Mouse (Mus musculus) naive thymus-derived CD4-positive, alpha-beta T cell, adult 2 months (primary cell): ENCODE measurements around the gene Ltbp2.
A peak's percentile ranks its signal among the peaks of the same experiment; 100 is the strongest.

Experiments
- DNase-seq: peaks from one replicate; pipeline ENCODE4 v3.0.0-alpha.2; 2011; ENCODE audit warnings: low read depth

The Ltbp2 gene

DNA sequence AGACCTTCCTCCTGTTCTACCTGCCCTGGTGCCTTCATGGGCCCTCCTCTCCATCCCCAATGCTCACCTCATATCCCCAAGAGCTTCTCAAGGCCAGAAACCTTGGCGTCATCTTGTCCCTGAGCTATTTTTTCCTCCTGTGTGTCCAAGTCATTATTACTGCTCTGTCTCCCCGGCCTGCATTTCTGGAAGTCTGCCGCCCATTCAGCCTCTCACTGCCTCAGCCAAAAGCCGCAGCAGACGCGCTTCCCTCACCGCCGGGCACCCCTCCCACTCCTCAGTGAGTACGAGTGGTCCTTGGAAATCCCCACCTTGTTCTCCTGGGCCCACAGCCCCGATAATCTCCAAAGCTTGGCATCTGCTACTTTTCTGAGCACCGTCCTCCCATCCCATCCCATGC lies 3.8 kb upstream of the Ltbp2 start:
- no peak for DNase-seq

GRCm38 (mm10) chr12:84875761-84876480 lies 411 bp downstream of the Ltbp2 start:
- peak; percentile 9 for DNase-seq

DNA sequence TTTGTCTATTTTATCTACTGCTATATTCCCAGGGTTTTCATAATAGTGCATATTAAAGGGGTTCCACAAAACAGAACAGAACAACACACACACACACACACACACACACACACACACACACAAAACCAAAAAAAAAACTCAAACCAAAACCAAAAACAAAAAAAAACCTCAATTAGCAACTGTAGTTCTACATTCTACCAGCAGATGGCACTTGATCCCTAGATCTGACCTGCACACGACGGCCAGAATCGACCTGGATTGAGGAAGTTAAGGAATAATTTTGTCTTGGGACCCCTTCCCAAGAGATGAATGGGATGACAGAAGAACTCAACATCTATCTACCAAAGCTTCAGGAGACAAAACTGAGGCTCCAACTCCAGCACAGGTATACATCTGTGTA lies 2.9 kb downstream of the Ltbp2 start:
- peak; percentile 62 for DNase-seq

DNA sequence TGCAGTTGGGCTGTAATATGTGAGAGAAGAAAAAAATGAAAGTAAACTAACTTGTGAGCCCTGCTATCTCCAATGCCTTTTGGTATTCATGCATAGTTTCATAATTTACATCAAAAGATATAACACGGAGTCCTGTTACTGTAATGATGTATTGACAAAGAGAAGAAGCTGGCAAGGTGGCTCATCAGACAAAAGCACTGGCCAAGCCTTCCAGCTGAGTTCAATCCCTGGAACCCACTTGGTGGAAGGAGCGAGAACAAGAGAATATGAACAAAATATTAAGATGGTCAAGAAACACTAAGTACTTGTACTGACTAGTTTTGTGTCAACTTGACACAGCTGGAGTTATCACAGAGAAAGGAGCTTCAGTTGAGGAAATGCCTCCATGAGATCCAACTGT lies 4.0 kb downstream of the Ltbp2 start:
- DNase-seq, result no peak

GRCm38 (mm10) chr12:84865431-84865830 lies 10.9 kb downstream of the Ltbp2 start:
- DNase-seq, result no peak

GRCm38 (mm10) chr12:84864801-84865200 lies 11.5 kb downstream of the Ltbp2 start:
- no peak for DNase-seq

DNA sequence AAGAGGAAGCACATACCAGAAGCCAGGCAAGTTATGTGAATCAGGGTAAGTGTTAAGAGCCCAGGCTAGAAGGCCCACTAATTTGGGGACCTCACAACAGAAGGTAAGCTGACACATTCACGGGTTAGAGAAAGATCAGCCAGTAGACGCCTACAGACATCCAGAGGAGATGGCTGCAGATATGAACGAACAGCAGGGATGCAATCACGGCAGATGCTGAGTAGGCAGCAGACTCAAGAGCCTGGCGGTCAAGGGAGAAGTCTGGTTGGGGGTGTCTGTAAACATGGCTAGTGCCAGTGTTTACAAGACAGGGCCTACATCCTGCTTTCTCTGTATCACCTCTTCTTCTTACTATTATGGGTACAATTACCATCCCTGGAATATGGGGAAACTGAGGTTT lies 13.1 kb downstream of the Ltbp2 start:
- DNase-seq, result no peak

GRCm38 (mm10) chr12:84862136-84862910 lies 14.0 kb downstream of the Ltbp2 start:
- no peak for DNase-seq

GRCm38 (mm10) chr12:84858149-84859113 lies 17.9 kb downstream of the Ltbp2 start:
- no peak for DNase-seq

DNA sequence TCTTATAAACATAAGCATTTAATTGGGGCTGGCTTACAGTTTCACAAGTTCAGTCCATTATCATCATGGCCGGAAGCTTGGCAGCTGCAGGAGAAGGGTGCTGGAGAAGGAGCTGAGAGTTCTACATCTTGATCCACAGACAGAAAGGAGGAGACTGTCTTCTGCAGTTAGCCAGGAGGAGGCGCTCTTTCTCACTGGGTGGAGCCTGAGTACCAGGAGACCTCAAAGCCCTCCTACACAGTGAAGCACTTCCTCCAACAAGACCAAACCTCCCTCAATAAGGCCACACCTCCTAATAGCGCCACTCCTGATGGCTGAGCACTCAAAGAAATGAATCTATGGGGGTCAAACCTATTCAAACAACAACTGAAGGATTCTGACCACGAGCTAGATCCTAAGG lies 18.6 kb downstream of the Ltbp2 start:
- no peak for DNase-seq

- no peak for DNase-seq
These were observed 19.8 kb downstream of the Ltbp2 start for GRCm38 (mm10) chr12:84856532-84856931.

- no peak for DNase-seq
These were observed 21.2 kb downstream of the Ltbp2 start for GRCm38 (mm10) chr12:84855084-84855625.

GRCm38 (mm10) chr12:84854392-84855033 lies 21.8 kb downstream of the Ltbp2 start:
- no peak for DNase-seq

GRCm38 (mm10) chr12:84851403-84852040 lies 24.8 kb downstream of the Ltbp2 start:
- DNase-seq, result no peak

DNA sequence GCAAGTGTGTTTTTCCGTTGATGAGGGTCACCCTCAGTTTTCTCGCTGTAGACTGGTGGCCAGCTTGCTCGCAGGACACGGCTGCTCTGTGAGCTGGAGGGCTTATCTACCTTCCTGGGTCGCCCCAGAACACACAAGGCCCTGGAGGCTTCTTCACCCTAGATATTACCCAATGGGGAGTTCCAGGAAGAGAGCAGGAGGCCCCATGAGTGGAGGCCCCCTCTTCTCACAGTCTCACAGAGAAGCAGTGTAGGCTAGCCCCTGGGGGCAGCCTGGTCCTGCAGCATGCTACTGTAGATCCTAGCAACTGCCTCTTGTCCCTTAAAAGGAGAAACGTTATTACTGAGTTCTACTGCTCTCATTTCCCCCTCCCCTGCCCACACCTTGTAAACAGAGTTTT lies 28.4 kb downstream of the Ltbp2 start:
- DNase-seq, result no peak

GRCm38 (mm10) chr12:84847480-84847879 lies 28.9 kb downstream of the Ltbp2 start:
- no peak for DNase-seq

DNA sequence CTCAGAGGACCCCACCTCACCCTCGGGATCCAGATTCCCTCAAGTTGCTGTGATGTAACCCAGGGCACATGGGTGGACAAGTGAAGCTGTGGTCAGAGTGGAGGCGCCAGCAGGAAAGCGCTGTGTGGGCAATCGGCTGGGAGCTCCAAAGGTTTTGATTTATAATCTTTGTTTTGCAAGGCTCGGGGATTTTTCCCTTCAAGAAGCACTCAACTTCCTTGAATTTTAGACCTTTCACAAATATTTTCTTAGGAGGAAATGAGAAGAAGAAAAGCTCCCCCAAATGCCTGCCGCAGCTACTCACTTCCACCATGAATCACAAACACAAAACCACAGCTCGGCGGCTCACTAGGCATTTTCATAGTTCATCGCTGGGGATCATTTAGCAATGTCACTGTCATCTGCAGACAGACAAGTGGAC lies 29.7 kb downstream of the Ltbp2 start:
- no peak for DNase-seq

DNA sequence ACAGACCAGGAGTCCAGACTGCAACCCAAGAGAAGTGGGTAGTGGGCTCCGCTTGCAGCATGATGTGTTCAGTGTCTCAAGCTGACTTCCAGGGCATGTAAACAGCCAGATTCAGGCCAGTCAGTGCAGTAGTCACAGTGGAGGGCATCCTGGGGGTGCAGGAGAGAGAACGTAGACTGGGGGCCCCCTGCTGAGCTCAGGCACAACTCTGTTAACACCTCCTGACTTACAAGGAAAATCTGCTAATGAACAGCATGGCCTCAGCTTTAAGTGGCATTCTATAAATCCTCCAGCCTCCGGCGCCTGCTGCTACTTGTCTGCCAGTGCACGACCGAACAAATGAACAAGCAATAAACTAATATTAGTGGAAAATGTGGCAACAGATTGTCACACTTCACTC lies 33.6 kb downstream of the Ltbp2 start:
- no peak for DNase-seq

GRCm38 (mm10) chr12:84841158-84842140 lies 34.9 kb downstream of the Ltbp2 start:
- no peak for DNase-seq

GRCm38 (mm10) chr12:84840734-84841133 lies 35.6 kb downstream of the Ltbp2 start:
- no peak for DNase-seq
